Mouse (Mus musculus): ENCODE data around the gene Ubqln2.

The Ubqln2 gene

GRCm38 (mm10) chrX:153497688-153498516 is at the start of gene Ubqln2:
Gene Ubqln2, plus strand, starts transcription at chrX:153498227.
- peak; percentile 54 for DNase-seq (ENCODE audit: low spot score)

GRCm38 (mm10) chrX:153451946-153452345 is 46.1 kb upstream of the Ubqln2 start:
- DNase-seq (ENCODE audit: low spot score), result no peak

GRCm38 (mm10) chrX:153476760-153477248 is 21.2 kb upstream of the Ubqln2 start:
- peak; percentile 7 for DNase-seq (ENCODE audit: low spot score)

GRCm38 (mm10) chrX:153492326-153492725 is 5.7 kb upstream of the Ubqln2 start:
- no peak for DNase-seq (ENCODE audit: low spot score)

GRCm38 (mm10) chrX:153498665-153499293 is 752 bp downstream of the Ubqln2 start:
- DNase-seq (ENCODE audit: low spot score), result no peak

- no peak for DNase-seq (ENCODE audit: low spot score)
These were observed 1.4 kb downstream of the Ubqln2 start for GRCm38 (mm10) chrX:153499294-153500046.

- DNase-seq (ENCODE audit: low spot score), result no peak
These were observed 2.0 kb downstream of the Ubqln2 start for GRCm38 (mm10) chrX:153500047-153500345.

- no peak for DNase-seq (ENCODE audit: low spot score)
These were observed 7.9 kb downstream of the Ubqln2 start for GRCm38 (mm10) chrX:153505954-153506353.

- no peak for DNase-seq (ENCODE audit: low spot score)
These were observed 17.5 kb downstream of the Ubqln2 start for GRCm38 (mm10) chrX:153515491-153515890.

GRCm38 (mm10) chrX:153528399-153528798 is 30.4 kb downstream of the Ubqln2 start:
- no peak for DNase-seq (ENCODE audit: low spot score)

Data from left cerebral cortex, adult 11 months (tissue).